Mouse (Mus musculus): ENCODE measurements around the gene Slc39a13. TPM values are rescaled to one million over a fixed set of nuclear protein-coding genes. Genes with fewer than 3 reads are reported as not detected.

Gene Slc39a13
- polyA plus RNA-seq (2015; fragmentation: Nextera tagmentation; extraction: Ambion mirVana): 44.6 and 57.9 TPM in 2 replicates

DNA sequence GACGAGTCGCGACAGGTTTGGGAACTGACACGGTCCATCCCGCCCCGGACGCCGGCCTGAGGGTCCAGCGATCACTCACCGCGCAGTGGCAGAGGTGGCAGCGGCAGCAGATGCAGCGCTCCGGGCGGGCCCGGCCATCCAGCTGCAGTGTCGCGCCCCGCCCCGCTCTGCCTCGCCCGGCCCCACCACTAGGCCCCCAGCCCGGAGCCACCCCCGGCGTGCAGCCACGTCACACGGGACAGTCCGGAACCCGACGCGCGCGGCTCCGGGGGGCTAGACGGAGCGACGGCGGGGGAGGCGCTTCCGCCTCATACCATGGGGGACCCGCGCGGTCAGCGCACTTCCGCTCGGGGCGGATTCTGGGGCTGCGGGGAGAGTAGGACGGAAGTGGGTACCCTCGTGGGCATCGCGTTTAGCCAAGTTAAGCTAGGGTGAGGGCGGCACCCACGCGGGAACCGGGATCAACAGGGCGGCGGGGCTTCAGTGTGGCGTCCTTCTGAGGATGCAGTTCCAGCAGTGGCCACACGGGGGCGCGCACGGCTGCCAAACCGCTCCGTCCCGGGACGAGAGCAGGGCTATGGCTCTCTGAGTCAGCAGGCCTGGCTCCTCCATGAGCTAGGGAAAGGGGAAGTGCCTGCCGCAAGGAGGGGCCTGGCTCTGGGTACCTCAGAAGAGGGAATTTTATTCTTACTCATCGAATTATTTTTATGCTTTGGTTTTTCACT lies at the start of gene Slc39a13:
Gene Slc39a13 (minus strand): TSS at position 342 of the 725 bp plus-strand sequence.
- Histone ChIP-seq H3K4me2 (replicated peaks; ENCODE audit: low read depth, low read length) (peak within 1 kb of the TSS; percentile 92), H3K9me3 (ENCODE audit: low read length) (no peaks in the 10 kb centered on the region), H3K27ac (ENCODE audit: low read length) (peak within 1 kb of the TSS; percentile 78), H3K4me3 (ENCODE audit: low read length) (peak within 1 kb of the TSS; percentile 74), H3K9ac (replicated peaks; ENCODE audit: low read length) (peak within 1 kb of the TSS; percentile 81), H3K27me3 (ENCODE audit: insufficient read depth, low read length) (no peaks in the 10 kb centered on the region), H3K36me3 (ENCODE audit: insufficient read depth, low read length) (0 out of 2 replicates have a peak, but pooled peaks cover 11% of the 10 kb centered on the region), H3K4me1 (ENCODE audit: insufficient read depth, low read length) (peaks cover 20% of the 10 kb centered on the region)
- ATAC-seq (ENCODE audit: low FRiP score, low TSS enrichment): peak; percentile 98
- WGBS: under 1% methylated on average over 66 of the region's 69 CpGs

DNA sequence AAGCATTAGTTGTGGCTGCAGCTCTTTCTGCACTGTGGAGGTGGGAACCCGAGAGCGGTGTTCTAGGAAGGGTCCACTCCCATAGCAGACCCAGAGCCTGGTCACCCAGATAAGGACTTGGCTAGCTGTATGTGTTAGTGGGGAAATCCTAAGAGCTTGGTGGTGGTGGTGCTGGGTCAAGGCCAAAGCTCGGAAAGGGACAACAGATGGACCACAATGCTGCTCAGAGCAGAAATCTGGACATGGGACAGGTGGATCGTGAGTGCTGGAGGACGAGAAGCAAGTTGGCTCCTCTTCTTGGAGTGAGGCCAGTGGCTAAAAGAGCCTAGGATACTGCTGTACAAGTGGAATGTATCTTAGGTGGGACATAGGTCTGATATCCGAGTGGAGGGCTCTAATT lies 49.3 kb upstream of the Slc39a13 start:
- no peak for ATAC-seq (ENCODE audit: low FRiP score, low TSS enrichment)
- 82% methylated on average over 6 of the region's 6 CpGs for WGBS
- no peak overlapping the region for H3K9ac ChIP-seq (replicated peaks; ENCODE audit: low read length)
- H3K36me3 ChIP-seq (ENCODE audit: insufficient read depth, low read length): no peaks in the 10 kb centered on the region
- H3K27me3 ChIP-seq (ENCODE audit: insufficient read depth, low read length): peaks cover 4% of the 10 kb centered on the region; the same call in 1 of the 2 replicates
- H3K27ac ChIP-seq (ENCODE audit: low read length): no peak overlapping the region
- H3K4me3 ChIP-seq (ENCODE audit: low read length): no peak overlapping the region
- H3K4me1 ChIP-seq (ENCODE audit: insufficient read depth, low read length): peaks cover 5% of the 10 kb centered on the region
- no peak overlapping the region for H3K4me2 ChIP-seq (replicated peaks; ENCODE audit: low read depth, low read length)
- no peaks in the 10 kb centered on the region for H3K9me3 ChIP-seq (ENCODE audit: low read length)

DNA sequence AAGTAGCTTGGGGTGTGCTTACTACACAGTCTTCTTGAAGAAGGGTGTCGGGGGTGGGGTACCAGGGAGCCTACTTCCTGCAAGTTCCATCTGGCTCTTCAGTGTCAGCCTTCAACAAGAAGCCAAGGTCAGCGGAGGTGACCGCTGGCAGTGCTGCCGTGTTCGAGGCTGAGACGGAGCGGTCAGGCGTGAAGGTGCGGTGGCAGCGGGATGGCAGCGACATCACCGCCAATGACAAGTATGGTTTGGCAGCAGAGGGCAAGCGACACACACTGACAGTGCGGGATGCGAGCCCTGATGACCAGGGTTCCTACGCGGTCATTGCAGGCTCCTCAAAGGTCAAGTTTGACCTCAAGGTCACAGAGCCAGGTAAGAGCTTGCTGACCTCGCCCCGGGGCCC lies 48.8 kb upstream of the Slc39a13 start:
- no peak overlapping the region for H3K27ac ChIP-seq (ENCODE audit: low read length)
- no peak for ATAC-seq (ENCODE audit: low FRiP score, low TSS enrichment)
- H3K9me3 ChIP-seq (ENCODE audit: low read length): no peaks in the 10 kb centered on the region
- no peaks in the 10 kb centered on the region for H3K36me3 ChIP-seq (ENCODE audit: insufficient read depth, low read length)
- no peak overlapping the region for H3K4me2 ChIP-seq (replicated peaks; ENCODE audit: low read depth, low read length)
- peaks cover 5% of the 10 kb centered on the region for H3K4me1 ChIP-seq (ENCODE audit: insufficient read depth, low read length)
- 81% methylated on average over 19 of the region's 19 CpGs for WGBS
- no peak overlapping the region for H3K9ac ChIP-seq (replicated peaks; ENCODE audit: low read length)
- no peak overlapping the region for H3K4me3 ChIP-seq (ENCODE audit: low read length)
- peaks cover 4% of the 10 kb centered on the region; the same call in 1 of the 2 replicates for H3K27me3 ChIP-seq (ENCODE audit: insufficient read depth, low read length)

DNA sequence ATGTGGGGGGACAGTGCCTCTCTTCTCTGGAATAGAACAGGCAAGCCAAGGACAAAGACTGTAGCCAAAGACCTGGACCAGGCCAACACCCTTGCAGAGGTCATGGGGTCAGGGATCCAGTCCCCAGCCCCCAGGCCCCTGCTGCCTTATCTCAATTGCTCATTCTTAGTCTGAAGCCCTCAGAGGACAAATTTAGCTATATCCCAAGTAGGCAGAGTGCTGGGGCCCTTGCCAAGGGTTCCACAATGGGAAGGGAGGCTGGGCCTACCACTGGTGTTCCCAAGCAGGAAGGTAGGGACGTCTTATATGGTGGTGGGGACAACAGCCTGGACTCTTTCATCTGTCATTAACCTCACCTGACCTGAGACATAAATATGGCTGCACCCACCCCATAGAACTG lies 48.4 kb upstream of the Slc39a13 start:
- H3K36me3 ChIP-seq (ENCODE audit: insufficient read depth, low read length): no peaks in the 10 kb centered on the region
- no peaks in the 10 kb centered on the region for H3K9me3 ChIP-seq (ENCODE audit: low read length)
- no peak for ATAC-seq (ENCODE audit: low FRiP score, low TSS enrichment)
- H3K27ac ChIP-seq (ENCODE audit: low read length): no peak overlapping the region
- peaks cover 4% of the 10 kb centered on the region; the same call in 1 of the 2 replicates for H3K27me3 ChIP-seq (ENCODE audit: insufficient read depth, low read length)
- WGBS: 27% methylated on average over 1 of the region's 1 CpGs
- H3K4me2 ChIP-seq (replicated peaks; ENCODE audit: low read depth, low read length): no peak overlapping the region
- H3K4me3 ChIP-seq (ENCODE audit: low read length): no peak overlapping the region
- H3K4me1 ChIP-seq (ENCODE audit: insufficient read depth, low read length): peaks cover 5% of the 10 kb centered on the region
- H3K9ac ChIP-seq (replicated peaks; ENCODE audit: low read length): no peak overlapping the region

DNA sequence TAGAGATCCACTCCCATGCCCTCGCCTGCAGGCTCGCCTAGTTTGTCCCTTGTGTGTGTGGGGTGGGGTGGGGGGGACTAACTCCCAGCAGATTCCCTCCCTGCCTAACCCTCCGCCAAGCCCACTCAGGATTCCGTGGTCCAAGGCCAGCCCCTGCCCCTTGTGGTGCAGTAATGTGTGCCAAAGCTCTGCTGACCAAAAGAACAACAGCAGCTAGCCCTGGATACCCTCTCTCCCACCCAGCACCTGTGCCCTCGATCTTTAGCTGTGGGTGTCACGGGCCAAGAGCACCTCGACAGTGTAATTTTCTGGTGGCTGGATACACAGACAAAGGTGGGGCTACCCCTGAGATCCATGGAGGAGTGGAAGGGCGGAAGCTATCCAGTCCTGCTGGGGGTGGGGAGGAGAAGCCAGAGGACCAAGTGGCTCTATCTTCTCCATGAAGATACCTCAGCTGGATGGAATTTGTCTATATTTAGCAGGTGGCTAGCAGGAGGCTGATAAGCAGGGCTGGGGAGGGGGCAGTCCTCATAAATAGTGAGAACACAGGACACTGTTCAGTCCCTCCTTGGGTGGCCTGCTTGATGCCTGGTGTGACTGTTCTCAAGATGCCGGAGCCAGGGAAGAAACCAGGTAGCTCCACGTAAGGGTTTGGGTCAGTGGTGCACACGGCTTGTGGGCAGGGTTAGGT lies 47.5 kb upstream of the Slc39a13 start, which contains the start of gene Mybpc3:
Gene Mybpc3 (plus strand): TSS at position 560 of the 691 bp plus-strand sequence.
- H3K9ac ChIP-seq (replicated peaks; ENCODE audit: low read length): no peak within 1 kb of the TSS
- H3K4me3 ChIP-seq (ENCODE audit: low read length): no peak within 1 kb of the TSS
- no peak within 1 kb of the TSS for H3K4me2 ChIP-seq (replicated peaks; ENCODE audit: low read depth, low read length)
- H3K27ac ChIP-seq (ENCODE audit: low read length): no peak within 1 kb of the TSS
- 77% methylated on average over 11 of the region's 11 CpGs for WGBS
- H3K9me3 ChIP-seq (ENCODE audit: low read length): no peaks in the 10 kb centered on the region
- ATAC-seq (ENCODE audit: low FRiP score, low TSS enrichment): no peak
- H3K4me1 ChIP-seq (ENCODE audit: insufficient read depth, low read length): peaks cover 5% of the 10 kb centered on the region
- H3K36me3 ChIP-seq (ENCODE audit: insufficient read depth, low read length): no peaks in the 10 kb centered on the region
- peaks cover 4% of the 10 kb centered on the region; the same call in 1 of the 2 replicates for H3K27me3 ChIP-seq (ENCODE audit: insufficient read depth, low read length)

DNA sequence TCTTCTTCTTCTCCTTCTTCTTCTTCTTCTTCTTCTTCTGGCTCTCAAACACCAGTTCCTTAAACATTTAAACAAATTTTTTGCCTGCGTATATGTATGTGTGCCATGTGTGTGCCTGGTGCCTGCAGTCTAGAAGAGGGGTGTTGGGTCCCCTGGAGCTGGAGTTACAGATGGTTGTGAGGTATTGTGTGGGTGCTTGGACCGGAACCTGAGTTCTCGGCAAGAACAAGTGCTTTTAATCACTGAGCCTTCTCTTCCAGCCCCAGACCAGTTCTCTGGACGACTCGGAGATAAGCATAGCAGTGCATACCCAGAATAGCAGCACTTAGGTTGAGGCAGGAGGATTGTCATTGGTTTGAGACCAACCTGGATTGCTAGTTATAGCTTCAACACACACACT lies 46.6 kb upstream of the Slc39a13 start:
- Histone ChIP-seq H3K4me1 (ENCODE audit: insufficient read depth, low read length) (peaks cover 5% of the 10 kb centered on the region), H3K27ac (ENCODE audit: low read length) (no peak overlapping the region), H3K4me2 (replicated peaks; ENCODE audit: low read depth, low read length) (no peak overlapping the region), H3K9me3 (ENCODE audit: low read length) (no peaks in the 10 kb centered on the region), H3K36me3 (ENCODE audit: insufficient read depth, low read length) (no peaks in the 10 kb centered on the region), H3K9ac (replicated peaks; ENCODE audit: low read length) (no peak overlapping the region), H3K4me3 (ENCODE audit: low read length) (no peak overlapping the region), H3K27me3 (ENCODE audit: insufficient read depth, low read length) (peaks cover 4% of the 10 kb centered on the region; the same call in 1 of the 2 replicates)
- ATAC-seq (ENCODE audit: low FRiP score, low TSS enrichment): no peak
- WGBS: 82% methylated on average over 5 of the region's 5 CpGs

DNA sequence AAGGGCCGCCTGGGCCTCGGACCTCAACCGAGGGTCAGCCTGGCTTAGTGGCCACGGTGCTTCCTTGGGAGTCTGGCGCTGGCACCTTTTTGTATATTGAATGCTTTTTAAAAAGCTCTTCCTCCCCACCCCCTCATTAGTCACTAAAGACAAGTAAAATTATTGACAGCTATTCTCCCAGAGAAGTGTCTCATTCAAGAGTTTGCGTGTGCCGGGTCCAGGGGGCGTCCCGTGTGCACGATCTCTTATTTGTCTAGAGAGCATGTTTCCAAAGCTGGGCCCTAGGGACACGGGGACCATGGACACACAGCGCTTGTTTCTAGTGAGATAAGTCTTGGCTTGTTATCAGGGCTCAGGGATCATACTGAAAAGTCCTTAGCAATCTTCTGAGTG lies 45.4 kb upstream of the Slc39a13 start:
- H3K9ac ChIP-seq (replicated peaks; ENCODE audit: low read length): peak overlapping the region; percentile 74
- H3K27me3 ChIP-seq (ENCODE audit: insufficient read depth, low read length): peaks cover 4% of the 10 kb centered on the region; the same call in 1 of the 2 replicates
- peak overlapping the region; percentile 54 for H3K4me3 ChIP-seq (ENCODE audit: low read length)
- peaks cover 5% of the 10 kb centered on the region for H3K4me1 ChIP-seq (ENCODE audit: insufficient read depth, low read length)
- ATAC-seq (ENCODE audit: low FRiP score, low TSS enrichment): no peak
- H3K36me3 ChIP-seq (ENCODE audit: insufficient read depth, low read length): no peaks in the 10 kb centered on the region
- no peak overlapping the region for H3K27ac ChIP-seq (ENCODE audit: low read length)
- H3K9me3 ChIP-seq (ENCODE audit: low read length): no peaks in the 10 kb centered on the region
- 35% methylated on average over 12 of the region's 12 CpGs for WGBS
- H3K4me2 ChIP-seq (replicated peaks; ENCODE audit: low read depth, low read length): peak overlapping the region; percentile 95

DNA sequence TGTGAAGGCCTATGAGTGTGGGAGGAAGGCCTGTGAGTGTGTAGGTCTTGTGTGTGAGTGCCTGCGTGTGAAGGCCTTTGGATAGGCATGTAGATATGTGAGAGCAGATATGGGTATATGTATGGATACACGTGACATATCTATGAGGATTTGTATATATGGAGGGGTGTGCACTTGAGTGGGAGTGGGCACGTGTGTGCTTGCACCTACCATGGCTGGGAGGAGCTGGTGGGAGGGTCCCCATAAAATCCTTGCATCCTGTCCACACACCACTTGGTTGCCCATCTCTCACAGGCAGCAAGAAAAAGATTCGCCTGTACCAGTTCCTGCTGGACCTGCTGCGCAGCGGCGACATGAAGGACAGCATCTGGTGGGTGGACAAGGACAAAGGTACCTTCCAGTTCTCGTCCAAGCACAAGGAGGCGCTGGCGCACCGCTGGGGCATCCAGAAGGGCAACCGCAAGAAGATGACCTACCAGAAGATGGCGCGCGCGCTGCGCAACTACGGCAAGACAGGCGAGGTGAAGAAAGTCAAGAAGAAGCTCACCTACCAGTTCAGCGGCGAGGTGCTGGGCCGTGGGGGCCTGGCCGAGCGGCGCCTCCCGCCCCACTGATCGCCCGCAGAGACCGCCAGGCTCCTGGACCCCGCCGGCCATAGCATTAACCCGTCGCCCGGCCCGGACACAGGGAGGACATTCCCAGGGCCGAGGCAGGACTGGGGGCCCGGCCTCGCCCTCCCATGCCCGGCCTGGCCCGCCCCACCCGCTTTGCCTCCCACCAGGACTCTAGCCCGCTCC lies 44.8 kb upstream of the Slc39a13 start:
- peak; percentile 69 for ATAC-seq (ENCODE audit: low FRiP score, low TSS enrichment)
- 6% methylated on average over 42 of the region's 42 CpGs for WGBS
- Histone ChIP-seq H3K9me3 (ENCODE audit: low read length) (no peaks in the 10 kb centered on the region), H3K27ac (ENCODE audit: low read length) (no peak overlapping the region), H3K9ac (replicated peaks; ENCODE audit: low read length) (peak overlapping the region; percentile 74), H3K4me1 (ENCODE audit: insufficient read depth, low read length) (peaks cover 5% of the 10 kb centered on the region), H3K36me3 (ENCODE audit: insufficient read depth, low read length) (no peaks in the 10 kb centered on the region), H3K4me2 (replicated peaks; ENCODE audit: low read depth, low read length) (peak overlapping the region; percentile 95), H3K4me3 (ENCODE audit: low read length) (peak overlapping the region; percentile 54), H3K27me3 (ENCODE audit: insufficient read depth, low read length) (peaks cover 4% of the 10 kb centered on the region; the same call in 1 of the 2 replicates)

DNA sequence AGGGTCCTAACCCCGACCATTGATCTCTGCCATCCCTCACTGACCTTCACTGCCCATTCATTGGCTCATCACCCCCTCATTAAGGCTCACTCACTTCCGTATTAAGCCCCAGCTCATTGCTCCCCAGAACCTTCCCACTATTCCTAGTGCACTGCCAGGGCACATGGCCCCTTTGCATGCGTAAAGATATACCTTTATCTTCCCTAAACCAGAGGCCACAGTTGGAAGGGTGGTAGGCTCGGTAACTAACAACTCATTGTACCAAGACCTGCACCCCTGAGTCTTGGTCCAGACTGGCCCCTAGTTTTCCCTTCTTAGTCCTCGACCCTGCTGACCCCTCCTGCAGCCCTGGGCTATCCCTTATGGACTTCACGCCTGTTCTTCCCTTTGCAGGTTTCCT lies 43.6 kb upstream of the Slc39a13 start:
- Histone ChIP-seq H3K9me3 (ENCODE audit: low read length) (no peaks in the 10 kb centered on the region), H3K4me2 (replicated peaks; ENCODE audit: low read depth, low read length) (no peak overlapping the region), H3K27me3 (ENCODE audit: insufficient read depth, low read length) (peaks cover 4% of the 10 kb centered on the region; the same call in 1 of the 2 replicates), H3K4me3 (ENCODE audit: low read length) (no peak overlapping the region), H3K9ac (replicated peaks; ENCODE audit: low read length) (no peak overlapping the region), H3K27ac (ENCODE audit: low read length) (no peak overlapping the region), H3K36me3 (ENCODE audit: insufficient read depth, low read length) (no peaks in the 10 kb centered on the region), H3K4me1 (ENCODE audit: insufficient read depth, low read length) (peaks cover 5% of the 10 kb centered on the region)
- 71% methylated on average over 6 of the region's 6 CpGs for WGBS
- ATAC-seq (ENCODE audit: low FRiP score, low TSS enrichment): no peak

Measured in kidney, embryonic 16.5 days (tissue).